Mouse (Mus musculus) liver, embryonic 11.5 days (tissue): ENCODE results near the gene Il9. TPM values are rescaled to one million over a fixed set of nuclear protein-coding genes. Genes with fewer than 3 reads are reported as not detected.

ENCODE experiments used
- ATAC-seq: fragments of 200-750 bp; cut with Nextera tagmentation; replicated peaks from 2 replicates; pipeline ENCODE4 v1.8.0; 2017; ENCODE audit warnings: moderate number of reproducible peaks, mild to moderate bottlenecking, moderate TSS enrichment, moderate library complexity; ENCODE audit not compliant: low FRiP score
- DNase-seq: peaks from one replicate; pipeline ENCODE4 v3.0.0-alpha.2; 2017; ENCODE audit warnings: low spot score
- H3K27ac ChIP-seq: fragments of 300-500 bp; sonication (generic); 2 replicates; pipeline ENCODE4 v1.5.1; 2014; ENCODE audit warnings: mild to moderate bottlenecking, low read depth, low read length, control low read depth
- H3K27me3 ChIP-seq: fragments of 300-500 bp; sonication (generic); replicated peaks from 2 replicates; pipeline ENCODE4 v1.6.1; 2014; ENCODE audit warnings: low read length, mixed read lengths; ENCODE audit not compliant: control insufficient read depth, insufficient read depth
- H3K36me3 ChIP-seq: fragments of 300-500 bp; sonication (generic); 2 replicates; pipeline ENCODE4 v1.6.1; 2014; ENCODE audit warnings: mild to moderate bottlenecking, low read length, moderate library complexity, mixed read lengths; ENCODE audit not compliant: control insufficient read depth, insufficient read depth
- H3K4me1 ChIP-seq: fragments of 300-500 bp; sonication (generic); replicated peaks from 2 replicates; pipeline ENCODE4 v1.6.1; 2014; ENCODE audit warnings: low read length, mixed read lengths; ENCODE audit not compliant: control insufficient read depth, insufficient read depth
- H3K4me2 ChIP-seq: fragments of 300-500 bp; sonication (generic); 2 replicates; pipeline ENCODE4 v1.6.1; 2014; ENCODE audit warnings: mild to moderate bottlenecking, control low read depth, moderate library complexity
- H3K4me3 ChIP-seq: fragments of 300-500 bp; sonication (generic); 2 replicates; pipeline ENCODE4 v1.5.1; 2014; ENCODE audit warnings: low read depth, low read length, control low read depth
- H3K9ac ChIP-seq: fragments of 300-500 bp; sonication (generic); 2 replicates; pipeline ENCODE4 v1.6.1; 2014; ENCODE audit warnings: low read depth, low read length, control low read depth
- H3K9me3 ChIP-seq: fragments of 300-500 bp; sonication (generic); 2 replicates; pipeline ENCODE4 v1.6.1; 2016; ENCODE audit warnings: low read length, inconsistent platforms, mixed read lengths; ENCODE audit not compliant: control insufficient read depth
- WGBS: fragments of 180-500 bp; shearing (Covaris S2); extraction: QIAGEN DNeasy Blood & Tissue Kit; methylation state at CpG from one replicate; pipeline ENCODE4 v1.1.7; 2014; 5-methylcytosine and 5-hydroxymethylcytosine counted together
- polyA plus RNA-seq: library from polyadenylated mRNA; unstranded; fragments of >200 nt; fragmentation: Nextera tagmentation; extraction: Ambion mirVana; gene quantifications from 2 replicates; pipeline ENCODE4 v1.2.1, GENCODE M21; 2014

Il9 gene
- polyA plus RNA-seq, 1 experiment from 2014 or later, result not detected

GRCm38 (mm10) chr13:56443411-56443810 is 38.6 kb downstream of the Il9 start:
- H3K9me3 ChIP-seq, result no peaks in the 10 kb centered on the region
- DNase-seq, result no peak
- H3K4me3 ChIP-seq, result no peak overlapping the region
- no peak overlapping the region for H3K9ac ChIP-seq
- H3K27me3 ChIP-seq, result peaks cover 23% of the 10 kb centered on the region
- no peaks in the 10 kb centered on the region for H3K36me3 ChIP-seq
- H3K4me1 ChIP-seq, result no peaks in the 10 kb centered on the region
- WGBS, result 54% methylated on average over 7 of the region's 7 CpGs
- no peak for ATAC-seq
- H3K27ac ChIP-seq, result no peak overlapping the region
- H3K4me2 ChIP-seq, result no peak overlapping the region

- DNase-seq (peak; percentile 49), ATAC-seq (0 out of 2 replicates have a peak, but pooled peaks have one; percentile 41)
- no peaks in the 10 kb centered on the region for H3K36me3 ChIP-seq
- H3K4me1 ChIP-seq, result no peaks in the 10 kb centered on the region
- no peaks in the 10 kb centered on the region for H3K9me3 ChIP-seq
- peak within 1 kb of the TSS; percentile 41 for H3K4me3 ChIP-seq
- WGBS, result 4% methylated on average over 51 of the region's 51 CpGs
- peaks cover 44% of the 10 kb centered on the region for H3K27me3 ChIP-seq
- H3K27ac ChIP-seq, result no peak within 1 kb of the TSS
- H3K4me2 ChIP-seq, result peak within 1 kb of the TSS; percentile 58
- 0 out of 2 replicates have a peak within 1 kb of the TSS, but pooled peaks have one; percentile 36 for H3K9ac ChIP-seq
Measured at GRCm38 (mm10) chr13:56438211-56439075, 43.6 kb downstream of the Il9 start, which contains the start of gene Slc25a48. Slc25a48 (plus strand) TSS chr13:56438355.

GRCm38 (mm10) chr13:56435615-56436287 is 46.3 kb downstream of the Il9 start:
- ATAC-seq, result no peak
- H3K4me3 ChIP-seq, result no peak overlapping the region
- no peak overlapping the region for H3K27ac ChIP-seq
- H3K4me2 ChIP-seq, result no peak overlapping the region
- no peaks in the 10 kb centered on the region for H3K4me1 ChIP-seq
- H3K9me3 ChIP-seq, result no peaks in the 10 kb centered on the region
- H3K36me3 ChIP-seq, result no peaks in the 10 kb centered on the region
- no peak for DNase-seq
- WGBS, result 55% methylated on average over 10 of the region's 10 CpGs
- H3K9ac ChIP-seq, result no peak overlapping the region
- peaks cover 44% of the 10 kb centered on the region for H3K27me3 ChIP-seq

- Histone ChIP-seq H3K9ac (no peak overlapping the region), H3K27ac (no peak overlapping the region), H3K9me3 (no peaks in the 10 kb centered on the region), H3K4me3 (no peak overlapping the region), H3K27me3 (peaks cover 31% of the 10 kb centered on the region), H3K4me2 (no peak overlapping the region), H3K4me1 (no peaks in the 10 kb centered on the region), H3K36me3 (no peaks in the 10 kb centered on the region)
- DNase-seq (no peak), ATAC-seq (no peak)
- WGBS, result 75% methylated on average over 9 of the region's 9 CpGs
Measured at GRCm38 (mm10) chr13:56434311-56434751, 47.7 kb downstream of the Il9 start.

- Histone ChIP-seq H3K27ac (no peak overlapping the region), H3K9ac (no peak overlapping the region), H3K4me2 (no peak overlapping the region), H3K36me3 (no peaks in the 10 kb centered on the region), H3K9me3 (no peaks in the 10 kb centered on the region), H3K4me1 (no peaks in the 10 kb centered on the region), H3K27me3 (peaks cover 22% of the 10 kb centered on the region), H3K4me3 (no peak overlapping the region)
- ATAC-seq, result no peak
- 13% methylated on average over 10 of the region's 10 CpGs for WGBS
- DNase-seq, result peak; percentile 61
Measured at GRCm38 (mm10) chr13:56433466-56433865, 48.6 kb downstream of the Il9 start.

GRCm38 (mm10) chr13:56432496-56432895 is 49.5 kb downstream of the Il9 start:
- peaks cover 13% of the 10 kb centered on the region for H3K27me3 ChIP-seq
- no peak overlapping the region for H3K4me3 ChIP-seq
- H3K9me3 ChIP-seq, result no peaks in the 10 kb centered on the region
- H3K27ac ChIP-seq, result no peak overlapping the region
- H3K36me3 ChIP-seq, result no peaks in the 10 kb centered on the region
- H3K4me2 ChIP-seq, result no peak overlapping the region
- no peak overlapping the region for H3K9ac ChIP-seq
- ATAC-seq (no peak), DNase-seq (no peak)
- WGBS, result 86% methylated on average over 11 of the region's 12 CpGs
- H3K4me1 ChIP-seq, result no peaks in the 10 kb centered on the region

Other genes with a start within 250 kb of the Il9 start
- not detected in 2 replicates for gene Neurog1, start 230.1 kb downstream of the Il9 start, polyA plus RNA-seq
- 3.0 and 5.9 TPM in 2 replicates for gene Cxcl14, start 185.7 kb downstream of the Il9 start, polyA plus RNA-seq
- not detected in 2 replicates for gene Gm3045, start 55.7 kb downstream of the Il9 start, polyA plus RNA-seq
- 0.18 and 0.37 TPM in 2 replicates for gene Slc25a48, start 43.9 kb downstream of the Il9 start, polyA plus RNA-seq
- gene Fbxl21, start 40.2 kb upstream of the Il9 start, polyA plus RNA-seq, result 1.2 and 1.3 TPM in 2 replicates
- gene Lect2, start 66.3 kb upstream of the Il9 start, polyA plus RNA-seq, result 31.8 and 34.4 TPM in 2 replicates
- gene Tgfbi, start 127.3 kb upstream of the Il9 start, polyA plus RNA-seq, result 27.6 and 28.2 TPM in 2 replicates
- gene Smad5, start 220.8 kb upstream of the Il9 start, polyA plus RNA-seq, result 16.8 and 18.5 TPM in 2 replicates